Mouse (Mus musculus) gastrocnemius, adult 8-10 months (tissue): ENCODE data around the gene Cttnbp2nl. TPM values are rescaled to one million over a fixed set of nuclear protein-coding genes. Genes with fewer than 3 reads are reported as not detected.

Source experiments
- DNase-seq, 2 experiments: peaks; one replicate each; pipeline ENCODE4 v3.0.0; 2022; ENCODE audit warnings: low spot score in 2 of 2
- total RNA-seq, 4 experiments: library from RNA; stranded (reverse); gene quantifications; 2 replicates each; pipeline ENCODE4 v1.2.4; 2022

Gene Cttnbp2nl
- total RNA-seq, 4 experiments from 2014 or later: 2.7 to 5.5 (median 4.0) TPM

DNA sequence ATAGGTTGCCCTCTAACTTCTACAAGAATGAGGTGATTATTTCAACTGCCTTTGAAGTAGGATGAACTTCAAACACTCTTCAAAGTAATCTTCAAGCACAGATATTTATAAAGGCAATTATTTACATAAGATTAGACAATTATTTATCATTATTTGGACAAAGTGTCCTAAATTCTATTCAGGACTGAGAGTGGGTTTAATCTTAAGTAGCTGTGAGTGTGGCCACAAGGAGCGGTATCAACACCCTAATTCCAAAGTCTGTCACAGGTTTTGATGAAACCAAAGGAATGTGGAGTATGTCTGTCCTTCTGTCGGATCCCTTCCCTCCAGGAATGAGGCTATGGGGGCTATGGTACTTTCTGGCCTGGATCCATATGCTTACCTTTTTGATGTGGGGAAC lies 38.0 kb downstream of the Cttnbp2nl start:
- no peak for DNase-seq

DNA sequence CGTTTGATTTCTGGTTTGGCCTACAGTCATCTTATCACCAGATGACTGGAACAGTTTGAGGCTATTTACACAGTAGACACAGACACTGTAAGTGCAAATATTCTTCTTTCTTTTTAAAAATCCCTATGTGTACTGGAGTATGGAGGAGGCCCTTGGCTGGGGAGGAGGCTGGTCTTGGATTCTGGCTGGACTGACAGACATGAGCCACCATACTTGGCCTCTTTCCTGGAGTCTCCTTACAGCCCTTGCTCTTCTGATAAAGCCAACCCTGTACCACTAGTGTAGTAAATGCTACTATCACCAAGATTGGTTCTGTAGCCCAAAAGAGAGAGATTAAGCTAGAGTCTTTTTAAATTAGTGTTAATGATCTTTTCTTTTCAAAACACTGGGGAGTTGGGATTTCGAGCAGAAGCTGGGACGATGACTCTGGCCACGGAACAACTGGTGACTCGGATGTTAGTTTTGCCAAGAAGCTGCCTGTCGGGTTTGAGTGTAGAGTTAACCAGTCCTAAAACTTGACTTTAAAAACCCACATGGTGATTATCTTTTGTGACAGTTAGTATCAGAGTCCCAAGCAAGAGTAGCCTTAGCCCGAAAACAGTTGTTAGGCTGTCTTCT lies 40.1 kb downstream of the Cttnbp2nl start:
- no peak for DNase-seq

DNA sequence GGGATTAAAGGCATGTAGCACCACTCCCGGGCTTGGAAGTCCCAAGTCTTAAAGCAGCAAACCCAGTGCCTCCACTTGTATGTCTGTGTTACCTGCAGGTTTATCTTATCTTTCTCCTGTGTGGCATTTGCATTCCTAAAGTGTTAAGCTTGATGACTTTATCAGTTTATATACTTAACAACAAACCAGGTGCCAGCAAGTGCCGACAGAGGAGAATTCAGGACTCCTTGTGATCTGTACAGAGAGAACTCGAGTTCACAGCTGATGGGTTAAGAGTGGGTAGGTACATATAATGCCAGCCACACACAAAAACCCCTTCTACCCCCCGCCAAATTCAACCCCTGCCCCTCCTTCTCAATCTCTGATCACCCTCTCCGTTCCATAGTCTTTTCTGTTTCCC lies 41.1 kb downstream of the Cttnbp2nl start:
- DNase-seq: no peak

DNA sequence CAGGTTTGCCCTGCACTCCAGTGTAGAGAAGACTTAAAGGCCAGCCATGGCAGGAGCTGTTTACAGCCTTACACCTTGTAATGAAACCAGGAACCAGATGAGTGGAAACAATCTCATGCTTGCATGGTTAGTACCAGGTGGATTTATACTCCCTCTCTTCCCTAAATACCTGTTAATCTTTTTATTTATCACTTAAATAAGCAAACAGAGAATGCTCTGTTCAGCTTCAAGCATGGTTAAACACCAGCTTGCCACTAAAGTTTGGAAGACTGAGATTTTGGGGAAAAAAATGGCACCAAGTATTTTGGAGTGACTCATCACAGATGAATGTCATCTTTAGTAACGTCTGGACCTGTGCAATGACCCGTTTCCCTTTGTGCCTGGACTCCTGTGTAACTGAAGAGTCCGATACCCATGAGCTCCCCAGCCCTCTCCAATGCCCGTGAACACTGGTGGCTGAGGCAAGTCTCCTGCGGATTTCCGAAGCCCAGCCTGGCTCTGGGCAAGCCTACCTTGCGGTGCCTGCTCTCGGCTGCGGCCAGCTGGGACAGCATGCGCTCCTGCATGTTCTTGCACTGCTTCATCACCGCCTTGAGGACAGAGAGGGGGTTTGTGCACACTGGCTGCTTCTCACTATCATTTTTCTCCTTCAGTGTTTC lies 42.1 kb downstream of the Cttnbp2nl start:
- no peak for DNase-seq

DNA sequence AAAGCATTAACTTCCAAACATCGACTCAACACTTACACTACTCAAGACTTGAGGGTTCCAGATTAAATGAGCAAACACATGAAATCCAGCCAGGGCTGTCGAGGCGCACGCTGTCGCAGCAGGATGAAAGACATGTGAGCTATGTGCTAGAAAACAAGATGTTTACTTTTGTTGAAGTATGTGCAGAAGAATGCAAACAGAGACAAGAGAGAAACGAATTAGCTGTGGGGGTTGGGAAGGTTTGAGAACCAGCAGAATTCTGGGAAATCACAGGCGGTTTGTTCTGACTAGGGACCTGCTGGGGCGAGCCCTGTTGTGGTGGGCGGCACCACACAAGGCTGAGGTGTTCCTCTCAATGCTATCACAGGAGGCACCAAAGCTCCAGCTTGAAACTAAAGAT lies 44.9 kb downstream of the Cttnbp2nl start:
- DNase-seq: no peak

DNA sequence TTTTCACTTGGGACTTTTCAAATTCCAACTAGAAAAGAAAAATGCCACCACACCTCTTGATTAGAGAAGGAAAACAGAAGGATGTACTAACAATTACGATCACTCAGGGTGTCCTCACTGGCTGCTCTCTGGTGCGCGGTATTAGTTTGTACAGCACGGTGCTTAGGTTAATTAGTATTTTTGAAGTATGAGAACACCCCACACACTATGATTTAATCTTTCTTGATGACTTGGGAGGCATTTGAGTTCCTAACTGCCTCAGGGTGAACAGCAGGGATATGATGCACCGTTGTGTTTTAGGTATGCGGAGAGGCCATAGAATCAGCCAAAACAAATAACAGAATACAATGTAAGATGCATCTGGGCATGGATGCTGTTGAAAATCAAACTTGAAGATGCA lies 46.8 kb downstream of the Cttnbp2nl start:
- no peak for DNase-seq

DNA sequence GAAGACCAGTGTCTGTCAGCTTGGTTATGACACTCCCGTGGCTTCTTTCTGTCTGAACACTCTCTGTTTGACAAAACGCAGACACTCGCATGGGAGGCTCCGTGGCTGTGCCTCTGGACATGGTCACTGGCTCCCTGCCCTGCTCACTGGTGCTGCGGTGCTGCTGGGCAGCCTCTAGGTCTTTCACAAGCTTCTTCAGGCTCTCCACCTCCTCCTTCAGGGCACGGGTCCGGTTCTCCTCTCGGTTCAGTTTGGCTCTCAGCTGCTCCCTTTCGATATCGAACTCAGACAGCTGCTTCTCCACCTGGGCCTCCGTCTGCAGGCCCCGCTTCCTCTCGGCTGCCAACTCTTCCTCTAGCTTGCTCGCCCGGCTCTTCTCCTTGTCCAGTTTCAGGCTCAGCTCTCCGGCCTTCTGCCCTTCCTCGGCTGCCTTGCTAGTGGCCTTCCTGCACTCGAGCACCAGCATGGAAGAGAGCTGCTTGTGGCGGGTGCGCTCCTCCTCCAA lies 47.3 kb downstream of the Cttnbp2nl start:
- DNase-seq: no peak

DNA sequence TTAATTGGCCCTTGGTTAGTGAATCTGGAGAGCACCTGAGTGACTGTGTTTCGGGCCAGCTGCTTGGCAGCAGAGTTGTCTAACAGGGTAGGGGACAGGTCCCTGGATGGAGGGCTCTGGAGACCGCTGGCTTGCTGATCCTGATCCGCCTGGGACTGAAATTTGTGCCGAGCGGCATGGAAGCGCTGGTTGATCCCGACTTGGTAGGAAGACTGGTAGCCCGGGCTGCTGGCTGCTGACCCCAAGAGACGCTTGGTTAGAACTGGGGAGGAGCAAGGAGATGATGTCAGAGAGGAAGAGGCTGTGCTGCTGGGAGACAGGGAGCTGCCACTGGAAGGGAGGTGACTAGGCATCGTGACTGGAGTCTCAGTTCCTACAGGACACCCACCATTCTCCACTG lies 47.9 kb downstream of the Cttnbp2nl start:
- no peak for DNase-seq

DNA sequence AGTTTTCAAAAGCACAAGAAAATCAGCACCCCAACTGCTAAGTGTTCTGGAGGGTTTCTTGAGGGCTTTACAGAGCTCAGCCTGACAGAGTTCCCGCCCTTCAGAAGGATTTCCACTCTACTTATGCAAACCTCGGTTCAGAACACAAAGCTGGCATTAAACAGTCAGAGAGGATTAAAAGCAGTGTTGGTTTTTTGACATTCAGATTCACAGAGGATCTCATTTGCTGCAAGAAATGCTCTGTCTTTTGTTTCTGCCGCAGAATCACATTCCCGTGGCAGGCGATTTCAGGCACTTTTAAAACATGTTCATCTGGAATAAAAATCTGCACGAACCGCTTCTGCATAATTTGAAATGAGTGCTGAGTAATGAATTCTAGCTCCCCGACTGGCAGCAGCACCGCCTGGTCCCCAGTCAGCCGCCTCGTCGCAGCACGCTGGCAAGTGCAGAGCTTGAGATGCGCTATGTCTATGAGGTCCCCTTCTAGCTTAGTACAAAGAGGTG lies 48.9 kb downstream of the Cttnbp2nl start:
- DNase-seq: no peak

DNA sequence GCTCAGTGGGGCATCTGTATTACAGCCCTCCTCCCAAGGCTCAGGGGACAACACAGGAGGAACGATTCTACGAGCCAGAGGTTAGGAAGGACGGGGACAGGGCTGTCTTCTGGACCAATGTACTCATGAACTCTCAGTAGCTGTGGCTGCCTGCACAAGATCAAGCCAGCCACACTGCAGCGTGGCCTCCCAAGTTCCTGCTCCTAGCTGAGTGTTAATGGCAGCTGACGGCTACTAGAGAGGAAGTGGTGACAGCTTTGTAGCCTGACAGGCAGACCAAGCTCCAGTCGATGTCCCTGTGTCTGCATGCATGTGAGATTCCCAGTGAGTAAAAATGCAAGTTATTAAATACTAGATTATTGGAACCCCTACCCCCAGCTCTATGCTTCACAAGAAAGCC lies 51.6 kb downstream of the Cttnbp2nl start:
- DNase-seq: no peak

DNA sequence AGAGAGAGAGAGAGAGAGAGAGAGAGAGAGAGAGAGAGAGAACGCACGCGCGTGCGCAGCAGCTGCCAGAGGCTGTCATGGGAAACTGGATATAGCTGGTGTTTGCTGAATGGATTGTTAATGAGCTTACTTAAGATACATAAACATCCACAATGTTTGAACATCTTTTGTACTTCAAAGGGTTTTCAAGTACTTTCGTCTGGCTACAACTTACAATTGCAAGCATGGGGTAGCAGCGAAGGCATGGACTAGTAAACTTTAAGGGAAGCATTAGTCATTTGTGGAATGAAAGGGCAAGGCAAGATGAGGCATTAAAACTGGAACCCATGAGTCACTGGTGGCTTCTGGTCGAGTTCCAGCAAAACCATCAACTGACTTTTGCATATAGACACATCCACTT lies 52.4 kb downstream of the Cttnbp2nl start:
- no peak for DNase-seq

DNA sequence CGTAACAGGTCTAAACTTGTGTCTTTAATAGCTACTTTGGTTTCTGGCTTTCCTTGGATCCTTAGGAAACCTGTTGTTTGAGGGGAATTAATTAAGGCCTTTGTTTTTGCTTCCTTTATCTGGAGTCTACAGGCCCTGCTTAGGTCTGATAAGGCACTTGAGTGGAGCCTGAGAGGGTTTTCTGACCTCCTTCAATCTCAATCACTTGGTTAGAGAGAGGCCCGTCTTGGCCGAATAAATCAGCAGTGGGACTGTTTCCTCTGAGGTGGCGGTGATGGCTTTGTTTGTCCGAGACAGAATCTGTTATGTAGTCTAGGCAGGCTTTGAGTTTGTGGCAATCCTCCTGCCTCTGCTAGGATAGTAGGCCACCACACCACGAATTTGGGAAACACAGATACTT lies 55.4 kb downstream of the Cttnbp2nl start:
- no peak for DNase-seq

DNA sequence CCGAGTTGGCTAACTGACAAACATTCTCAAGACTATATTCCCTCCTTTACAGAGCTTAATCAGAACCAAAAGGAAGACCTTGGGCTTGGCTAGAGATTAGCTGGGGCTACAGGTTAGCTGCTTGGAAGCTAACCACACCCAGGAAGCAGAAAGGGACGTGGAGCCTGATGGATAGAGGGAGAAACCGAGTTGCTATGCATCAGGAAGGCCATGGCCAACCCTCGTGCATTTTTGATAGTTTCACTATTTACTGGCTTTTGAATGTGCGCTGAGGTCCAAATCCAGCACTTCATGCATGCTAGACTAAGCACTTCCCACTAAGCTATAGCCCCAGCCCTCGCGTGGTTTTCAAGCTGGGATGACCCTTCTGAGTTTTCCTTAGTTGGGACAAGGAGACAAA lies 57.2 kb downstream of the Cttnbp2nl start:
- no peak for DNase-seq

DNA sequence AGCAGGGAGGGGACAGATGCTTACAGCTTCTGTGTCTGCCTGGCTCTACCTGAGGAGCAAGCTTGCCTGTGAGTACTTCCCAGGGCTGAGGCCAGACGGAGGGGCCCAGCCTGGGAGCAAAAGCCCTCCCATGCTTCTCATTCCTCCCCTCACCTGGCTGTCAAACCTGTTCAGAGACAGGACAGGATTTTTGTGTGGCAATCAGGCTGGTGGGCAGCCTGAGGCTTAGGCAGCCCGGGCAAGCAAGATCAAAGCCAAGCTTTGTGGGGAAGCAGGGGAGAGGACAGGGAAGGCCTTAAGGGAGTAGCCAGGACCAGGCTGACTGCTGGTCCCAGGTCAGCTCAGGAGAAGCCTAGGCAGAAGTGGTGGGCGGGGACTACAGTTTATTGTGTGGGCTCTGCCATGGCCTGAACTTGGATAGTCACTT lies 58.5 kb downstream of the Cttnbp2nl start:
- DNase-seq: no peak

DNA sequence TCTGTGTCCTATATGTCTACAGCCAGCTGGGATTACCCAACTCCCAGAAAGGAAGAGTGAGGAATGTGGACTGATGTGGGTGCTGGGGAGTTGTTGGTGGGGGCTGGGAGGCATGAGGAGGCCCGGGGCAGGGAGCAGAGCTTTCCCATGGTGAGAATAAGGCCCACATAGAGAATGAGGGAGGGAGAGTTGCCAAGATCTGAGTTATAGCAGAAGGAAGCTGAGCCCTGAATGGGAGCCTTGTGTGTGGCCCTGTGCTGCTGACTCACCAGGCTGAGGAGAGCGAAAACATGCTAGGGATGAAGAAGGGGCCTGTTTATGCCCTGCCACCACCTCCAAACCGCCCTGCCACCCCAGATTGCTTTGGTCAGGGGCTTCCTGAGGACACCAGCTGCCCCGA lies 59.1 kb downstream of the Cttnbp2nl start:
- no peak for DNase-seq

DNA sequence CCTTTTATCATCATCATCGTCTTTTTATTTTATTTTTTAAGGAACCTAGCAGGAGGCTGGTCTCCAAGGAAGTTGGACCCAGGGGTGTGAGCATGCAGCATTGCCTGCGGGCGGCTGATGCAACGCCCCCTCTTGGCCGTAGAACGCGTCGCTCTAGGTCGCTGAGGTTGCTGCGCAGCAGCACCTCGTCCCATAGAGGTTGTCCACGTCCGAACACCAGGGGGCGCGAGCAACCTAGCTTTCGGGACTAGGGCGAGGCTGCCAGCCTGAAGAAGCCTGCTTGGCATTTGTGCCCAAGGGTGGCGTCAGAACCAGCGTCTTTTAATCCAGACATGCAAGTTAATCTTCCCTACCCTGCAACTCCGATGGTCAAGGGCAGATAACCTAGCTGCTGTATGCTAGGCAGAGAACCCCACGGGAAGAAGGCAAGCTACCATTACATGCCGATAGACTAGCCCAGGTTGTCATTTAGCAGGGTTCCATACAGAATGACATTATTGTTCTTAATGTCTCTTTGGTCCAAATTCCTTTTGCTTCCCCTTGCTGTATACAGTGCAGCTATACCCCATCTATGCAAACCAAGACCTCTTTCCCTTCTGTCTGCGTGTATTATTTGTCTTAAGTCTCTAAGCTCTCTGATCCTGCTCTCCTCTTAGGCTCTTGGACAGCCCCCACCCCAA lies 60.1 kb downstream of the Cttnbp2nl start:
- peak; percentile 79 to 84 for DNase-seq

DNA sequence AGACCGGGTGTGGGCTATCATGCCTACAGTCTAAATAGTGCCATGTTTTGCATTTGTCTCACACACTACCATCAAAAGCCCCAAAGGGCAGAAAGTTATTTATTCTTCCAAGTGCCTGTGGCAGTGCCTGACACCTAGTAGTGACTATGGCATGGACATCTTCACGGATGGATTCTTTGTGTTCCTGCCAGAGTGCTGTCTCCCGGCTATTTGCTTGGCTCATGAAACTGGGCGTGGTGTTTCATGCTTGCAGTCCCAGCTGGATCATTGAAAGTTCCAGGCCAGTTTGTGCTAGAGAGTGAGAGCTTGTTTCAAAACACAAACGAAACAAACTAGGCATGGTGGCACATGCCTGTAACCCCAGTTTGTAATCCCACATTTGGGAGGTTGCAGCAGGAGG lies 61.2 kb downstream of the Cttnbp2nl start:
- no peak for DNase-seq

DNA sequence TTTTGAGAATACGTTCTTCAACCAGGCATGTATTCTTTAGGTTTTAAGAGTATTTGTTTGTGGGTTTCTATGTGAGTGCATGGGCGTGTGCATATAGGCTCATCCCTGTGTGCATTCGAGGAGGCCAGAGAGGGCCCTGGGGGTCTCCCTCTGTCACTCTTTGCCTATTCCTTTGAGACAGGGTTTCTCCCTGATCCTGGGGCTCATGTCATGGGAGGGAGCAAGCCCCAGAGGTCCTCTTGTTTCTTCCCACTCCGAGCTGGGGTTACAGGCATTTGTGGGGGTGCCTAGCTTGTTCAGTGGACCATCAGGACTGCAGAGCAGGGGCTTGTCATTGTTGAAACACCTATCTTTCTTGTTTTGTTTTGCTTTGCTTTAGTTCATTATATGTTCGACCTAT lies 65.1 kb downstream of the Cttnbp2nl start:
- DNase-seq: no peak

DNA sequence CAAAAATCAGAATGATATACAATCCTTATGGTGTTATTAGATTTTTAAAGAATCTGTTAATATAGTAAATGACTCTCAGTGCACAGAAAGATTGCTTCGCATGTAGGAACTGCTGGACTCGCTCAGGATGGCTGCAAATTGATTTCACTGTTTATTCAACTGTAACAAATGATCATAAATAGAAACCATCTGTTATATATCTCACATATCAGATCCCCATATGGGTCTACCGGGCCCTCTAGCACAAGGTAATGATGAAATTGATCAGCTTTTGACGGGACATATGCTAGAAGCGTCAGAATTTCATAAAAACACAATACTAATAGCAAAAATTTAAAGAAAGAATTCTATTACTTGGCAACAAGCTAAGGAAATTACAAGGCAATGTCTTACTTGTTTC lies 73.2 kb downstream of the Cttnbp2nl start:
- DNase-seq: no peak

DNA sequence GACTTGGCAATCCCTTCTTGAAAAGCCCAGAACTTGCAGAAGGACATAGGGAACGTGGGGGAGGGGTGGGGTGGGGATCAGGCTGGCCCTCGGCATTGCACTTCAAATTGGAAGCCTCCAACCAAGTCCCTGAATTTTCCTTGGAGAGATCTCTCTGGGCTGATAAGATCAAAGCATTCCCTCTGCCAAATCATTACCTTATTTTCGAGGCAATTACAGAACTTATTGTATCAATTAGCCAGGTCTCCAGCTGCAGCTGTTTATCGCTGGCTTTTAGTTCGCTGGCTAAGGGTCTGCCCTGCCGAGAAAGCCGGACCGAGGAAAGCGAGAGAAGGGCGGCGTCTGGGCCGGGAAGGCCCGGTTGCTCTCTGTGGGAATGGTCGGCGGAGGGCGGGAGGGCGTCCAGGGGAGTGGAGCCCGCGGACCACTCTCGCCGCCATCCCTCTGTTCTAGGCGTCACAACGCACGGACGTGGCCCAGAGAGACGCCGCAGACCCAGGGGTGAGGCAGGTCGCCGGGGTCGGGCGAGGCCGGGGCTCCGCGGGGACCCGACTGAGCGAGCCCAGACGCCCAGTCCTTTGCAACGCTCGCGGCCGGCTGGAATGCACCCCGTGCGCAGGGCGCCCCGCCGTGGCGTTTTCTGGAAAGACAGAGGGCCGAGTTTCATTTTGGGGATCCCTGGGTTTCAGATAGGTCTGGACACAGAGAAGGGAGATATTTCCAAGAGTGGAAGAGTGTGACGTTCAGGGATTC lies 85.2 kb downstream of the Cttnbp2nl start:
- DNase-seq: peak; percentile 84 to 87

DNA sequence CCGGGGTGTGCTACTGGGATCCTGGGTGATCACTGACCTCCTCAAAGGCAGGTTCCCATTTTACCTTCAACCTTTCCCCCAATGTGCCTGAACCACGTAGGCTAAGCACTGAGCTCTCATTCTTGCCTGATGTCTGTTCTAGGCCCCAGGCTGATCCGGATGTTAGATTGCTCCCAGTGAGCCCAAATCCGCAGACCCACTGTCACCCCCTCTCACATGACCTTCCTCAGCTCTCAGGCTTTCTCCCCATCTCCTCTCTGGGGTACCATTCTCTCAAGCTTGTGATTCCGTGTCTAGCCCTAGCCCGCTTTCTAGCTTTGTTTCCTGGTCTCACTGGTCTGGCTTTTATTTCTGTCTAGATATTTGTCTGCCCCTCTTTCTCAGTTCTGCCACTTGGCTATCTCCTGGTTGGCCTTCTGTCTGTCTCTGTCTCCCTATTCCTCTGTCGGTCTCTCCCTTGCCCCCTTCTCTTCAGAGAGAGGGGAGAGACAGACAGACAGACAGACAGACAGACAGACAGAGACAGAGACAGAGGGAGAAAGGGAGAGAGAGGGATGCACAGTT lies 86.9 kb downstream of the Cttnbp2nl start:
- no peak for DNase-seq
